Mouse (Mus musculus) neutrophil, adult 65 days (primary cell): Measurements from ENCODE around the gene Dqx1. TPM values are rescaled to one million over a fixed set of nuclear protein-coding genes. Genes with fewer than 3 reads are reported as not detected.

Source experiments
- total RNA-seq: library from RNA; stranded (reverse); gene quantifications from 2 replicates; pipeline ENCODE4 v1.2.4, GENCODE M21; 2023

Gene Dqx1
- total RNA-seq, result 4.4 and 7.9 TPM in 2 replicates

DNA sequence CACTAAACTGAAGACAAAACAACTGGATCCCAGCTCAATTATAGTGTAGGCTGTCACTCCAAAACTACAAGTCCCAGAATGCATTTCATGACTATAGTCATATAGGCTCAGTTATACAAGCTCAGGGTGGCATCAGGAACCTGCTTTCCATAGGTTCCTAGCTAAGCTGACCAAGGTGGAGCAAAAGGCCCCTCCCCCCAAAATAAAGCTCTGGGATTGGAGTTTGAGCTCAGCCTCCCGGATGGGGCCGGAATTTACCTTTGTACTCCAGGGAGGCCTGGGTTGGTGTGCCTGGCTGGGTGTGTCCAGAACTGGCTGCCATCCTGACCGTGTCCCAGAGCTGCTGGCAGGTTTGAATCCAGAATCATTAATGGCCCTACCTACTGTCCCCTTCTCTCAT, at the start of gene Dqx1:
Dqx1 (plus strand) TSS at position 55 of the 400 bp plus-strand sequence.

GRCm38 (mm10) chr6:83033249-83034185, 24.1 kb upstream of the Dqx1 start, which contains the start of the genes Dok1 and Loxl3:
Gene Dok1 (minus strand): TSS chr6:83033471.
Gene Loxl3 (plus strand): TSS chr6:83034173.

GRCm38 (mm10) chr6:83054074-83054851, 3.4 kb upstream of the Dqx1 start, which contains the start of gene Aup1:
Gene Aup1 (plus strand): TSS chr6:83054521.

DNA sequence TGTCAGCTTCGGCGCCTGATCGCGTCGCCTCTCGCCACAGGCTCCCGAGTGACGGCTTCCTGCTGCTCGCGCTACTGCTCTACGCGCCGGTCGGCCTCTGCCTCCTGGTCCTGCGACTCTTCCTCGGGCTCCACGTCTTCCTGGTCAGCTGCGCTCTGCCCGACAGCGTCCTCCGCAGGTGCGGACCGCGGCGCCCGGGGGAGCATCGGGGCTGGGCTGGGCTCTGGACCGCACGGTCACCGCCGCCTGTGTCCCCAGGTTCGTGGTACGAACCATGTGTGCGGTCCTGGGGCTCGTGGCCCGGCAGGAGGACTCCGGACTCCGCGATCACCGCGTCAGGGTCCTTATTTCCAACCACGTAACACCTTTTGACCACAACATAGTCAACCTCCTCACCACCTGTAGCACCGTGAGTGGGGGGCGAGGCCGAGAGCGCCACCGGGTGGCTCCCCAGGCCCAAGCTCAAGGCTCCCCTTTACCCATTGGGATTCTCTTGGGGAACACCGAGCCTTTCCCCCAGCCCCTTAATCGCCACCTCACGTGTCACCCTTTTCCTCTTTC, 2.7 kb upstream of the Dqx1 start, which contains the start of gene Htra2:
Htra2 (minus strand) TSS at position 403 of the 561 bp plus-strand sequence.

GRCm38 (mm10) chr6:83070247-83070310, 12.4 kb downstream of the Dqx1 start, which contains the start of gene Tlx2:
Gene Tlx2 (minus strand): TSS chr6:83070293.

GRCm38 (mm10) chr6:83077630-83078323, 20.1 kb downstream of the Dqx1 start, which contains the start of gene Pcgf1:
Gene Pcgf1 (plus strand): TSS chr6:83077869.

DNA sequence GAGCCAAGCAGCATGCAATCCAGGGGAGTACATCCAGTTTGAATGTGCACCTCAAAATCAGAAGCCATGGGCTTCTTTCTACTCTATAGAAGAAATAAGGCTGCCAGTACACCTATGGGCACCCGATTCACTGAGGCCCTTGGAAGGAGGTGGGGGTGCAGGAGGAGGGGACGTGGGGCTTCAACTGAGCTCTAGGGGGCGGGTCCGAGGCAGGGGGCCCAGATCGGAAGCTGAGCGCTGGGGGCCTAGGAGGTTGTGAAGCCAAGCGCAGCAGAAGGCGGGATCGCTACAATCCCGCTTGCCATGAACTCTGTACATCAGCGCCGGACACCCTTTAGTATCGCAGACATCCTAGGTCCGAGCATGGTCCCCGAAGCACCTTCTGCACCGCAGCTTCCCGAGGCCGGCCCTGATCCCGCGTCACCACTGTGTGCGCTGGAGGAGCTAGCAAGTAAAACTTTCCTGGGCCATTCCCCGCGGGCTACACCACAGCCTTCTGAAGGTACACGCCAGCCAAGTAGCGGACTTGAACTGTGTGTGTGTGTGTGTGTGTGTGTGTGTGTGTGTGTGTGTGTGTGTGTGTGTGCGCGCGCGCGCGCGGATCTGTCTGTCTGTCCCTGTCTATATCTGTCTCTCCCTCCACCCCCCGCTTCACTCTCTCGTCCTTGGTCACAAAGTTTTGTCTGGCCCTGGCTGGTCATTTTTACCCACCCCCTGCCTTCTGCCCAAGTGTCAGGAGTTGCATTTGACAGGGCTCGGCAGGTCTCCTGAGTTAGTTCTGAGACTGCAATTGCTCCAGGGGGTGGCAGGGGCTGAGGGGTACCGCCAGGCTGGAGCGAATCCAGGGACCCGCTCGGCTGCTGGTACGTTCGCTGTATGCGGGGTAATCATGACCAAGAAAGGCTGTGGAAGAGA, 28.7 kb downstream of the Dqx1 start, which contains the start of gene Lbx2:
Lbx2 (plus strand) TSS at position 247 of the 915 bp plus-strand sequence.

DNA sequence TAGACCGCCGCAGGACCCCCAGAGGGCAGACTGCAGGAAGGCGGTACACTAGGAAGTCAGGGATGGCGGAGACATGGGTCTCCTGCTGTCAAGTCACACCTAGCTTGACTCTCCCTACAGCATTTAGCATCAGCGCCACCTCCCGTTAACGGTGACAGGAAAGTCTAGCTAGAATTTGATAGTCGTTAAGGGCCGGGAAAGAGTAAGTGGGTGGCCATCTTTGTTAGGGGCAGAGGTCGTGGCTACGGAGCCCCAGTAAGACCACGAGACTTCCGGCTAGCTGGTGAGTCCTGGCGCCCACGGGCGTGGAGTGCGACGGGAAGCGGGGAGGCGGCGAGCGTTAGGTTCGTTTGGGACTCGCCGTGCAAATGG, 43.7 kb downstream of the Dqx1 start, which contains the start of the genes Ccdc142 and Gm42688:
Ccdc142 (plus strand) TSS at position 286 of the 372 bp plus-strand sequence.
Gm42688 (plus strand) TSS at position 302 of the 372 bp plus-strand sequence.

DNA sequence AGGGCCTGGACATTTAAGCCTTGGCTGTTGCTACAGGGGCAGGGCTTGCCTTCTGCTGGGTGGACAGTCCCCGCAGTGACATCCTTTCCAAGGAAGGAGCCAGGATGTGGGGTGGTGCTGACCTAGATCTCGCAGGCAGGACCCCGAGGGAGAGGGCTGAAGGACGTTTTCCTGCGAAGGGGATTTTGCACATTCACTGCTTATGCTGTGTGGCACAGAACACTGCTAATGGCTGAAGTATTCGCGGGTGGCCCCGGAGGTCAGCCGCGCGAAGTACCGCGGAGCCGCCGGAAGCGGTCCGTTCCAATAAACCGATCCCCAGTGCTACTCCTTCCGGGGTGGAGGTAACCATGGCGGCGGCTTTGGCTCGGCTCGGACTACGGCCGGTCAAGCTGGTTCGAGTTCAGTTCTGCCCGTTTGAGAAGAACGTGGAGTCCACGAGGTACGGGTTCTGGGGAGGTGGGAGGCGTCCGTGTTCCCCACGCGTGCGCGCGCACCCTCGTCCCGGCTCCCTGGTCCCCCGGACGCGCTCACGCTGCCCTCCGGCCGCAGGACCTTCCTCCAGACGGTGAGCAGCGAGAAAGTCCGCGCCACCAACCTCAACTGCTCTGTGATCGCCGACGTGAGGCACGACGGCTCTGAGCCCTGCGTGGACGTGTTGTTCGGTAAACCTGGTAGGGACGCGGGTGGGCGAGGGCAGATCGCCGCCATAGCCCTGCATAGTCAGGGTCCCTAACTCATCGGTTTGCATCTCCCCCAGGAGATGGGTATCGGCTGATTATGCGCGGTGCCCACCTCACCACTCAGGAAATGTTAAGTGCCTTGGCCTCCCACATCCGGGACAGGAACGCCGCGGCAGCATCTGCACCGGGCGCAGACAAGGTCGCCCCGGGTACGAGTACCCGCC, 51.4 kb downstream of the Dqx1 start, which contains the start of gene Mrpl53:
Mrpl53 (plus strand) TSS at position 279 of the 907 bp plus-strand sequence.

DNA sequence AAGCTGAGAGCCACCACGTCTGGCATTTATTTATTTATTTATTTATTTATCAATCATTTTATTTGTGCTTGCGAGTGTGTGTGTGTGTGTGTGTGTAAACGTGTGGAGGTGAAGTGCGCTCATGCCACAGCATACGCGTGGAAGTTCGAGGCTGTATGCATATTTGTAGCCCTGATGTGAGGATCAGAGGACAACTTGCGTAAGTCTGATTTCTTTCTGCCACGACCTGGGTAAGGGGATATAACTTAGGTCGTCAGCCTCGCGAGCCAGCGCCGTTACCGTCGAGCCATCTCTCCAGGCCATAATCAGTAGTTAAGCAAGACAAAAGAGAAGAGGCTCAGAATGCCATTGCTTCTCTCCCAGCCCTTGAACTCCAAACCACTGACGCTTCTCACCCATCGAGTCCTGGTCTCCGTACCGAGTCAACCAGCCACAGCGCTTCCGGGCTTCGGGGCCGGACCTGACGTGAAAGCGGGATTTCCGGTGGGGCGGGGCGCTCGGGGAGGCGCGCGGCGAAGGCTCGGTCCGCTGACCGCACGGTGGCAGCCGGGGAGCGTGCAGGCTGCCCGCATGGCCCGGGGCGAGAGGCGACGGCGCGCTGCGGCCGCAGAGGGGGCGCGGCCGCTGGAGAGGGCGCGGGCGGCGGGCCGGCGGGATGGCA, 57.5 kb downstream of the Dqx1 start, which contains the start of gene Mogs:
Mogs (plus strand) TSS at position 486 of the 661 bp plus-strand sequence.

Other genes with a start within 250 kb of the Dqx1 start
- gene Sema4f, start 118.1 kb upstream of the Dqx1 start, total RNA-seq, result 24.2 and 37.5 TPM in 2 replicates
- gene M1ap, start 110.9 kb upstream of the Dqx1 start, total RNA-seq, result 2.1 and 3.1 TPM in 2 replicates
- gene Dok1, start 24.4 kb upstream of the Dqx1 start, total RNA-seq, result 23.0 and 23.7 TPM in 2 replicates
- 0.86 and 1.0 TPM in 2 replicates for gene Loxl3, start 23.7 kb upstream of the Dqx1 start, total RNA-seq
- gene Aup1, start 3.3 kb upstream of the Dqx1 start, total RNA-seq, result 213 and 248 TPM in 2 replicates
- 28.7 and 51.2 TPM in 2 replicates for gene Htra2, start 2.6 kb upstream of the Dqx1 start, total RNA-seq
- gene Tlx2, start 12.4 kb downstream of the Dqx1 start, total RNA-seq, result not detected in 2 replicates
- 13.1 and 13.9 TPM in 2 replicates for gene Pcgf1, start 20.0 kb downstream of the Dqx1 start, total RNA-seq
- gene Lbx2, start 28.5 kb downstream of the Dqx1 start, total RNA-seq, result not detected in 2 replicates
- gene Ccdc142, start 43.8 kb downstream of the Dqx1 start, total RNA-seq, result 4.2 and 4.8 TPM in 2 replicates
- 3.2 and 4.4 TPM in 2 replicates for gene Gm42688, start 43.8 kb downstream of the Dqx1 start, total RNA-seq
- gene Mrpl53, start 51.2 kb downstream of the Dqx1 start, total RNA-seq, result 19.1 and 19.8 TPM in 2 replicates
- gene Mogs, start 57.7 kb downstream of the Dqx1 start, total RNA-seq, result 18.9 and 25.1 TPM in 2 replicates
- gene Wbp1, start 63.7 kb downstream of the Dqx1 start, total RNA-seq, result 26.7 and 32.6 TPM in 2 replicates
- gene Ino80b, start 67.6 kb downstream of the Dqx1 start, total RNA-seq, result 16.4 TPM in 2 replicates
- gene Rtkn, start 77.6 kb downstream of the Dqx1 start, total RNA-seq, result 0.66 TPM in 1 of 2 replicates, not detected in the other
- gene Wdr54, start 98.6 kb downstream of the Dqx1 start, total RNA-seq, result not detected in 2 replicates
- gene 1700003E16Rik, start 98.6 kb downstream of the Dqx1 start, total RNA-seq, result not detected in 2 replicates
- gene Dctn1, start 108.1 kb downstream of the Dqx1 start, total RNA-seq, result 91.8 and 114 TPM in 2 replicates
- gene Slc4a5, start 162.0 kb downstream of the Dqx1 start, total RNA-seq, result not detected in 2 replicates